Mouse (Mus musculus) T-helper 17 cell (primary cell): ENCODE data around the gene Sdad1.
"Not testable (repeated sequence)": the region's sequence is repeated elsewhere in the genome, so short reads cannot be mapped to it uniquely, and the experiment has no call there.

Experiments used
- in situ Hi-C, 2 experiments: fragments of 300-600 bp; cut with MboI, MseI; formaldehyde crosslinking; loops; 1 replicate in 1 of 2; 2 replicates in 1 of 2; pipeline ENCODE4 v1.15.1; 2025; ENCODE audit warnings: high pct_unique_total_duplicates in 2 of 2

Sdad1 gene

GRCm38 (mm10) chr5:92309681-92310511 is at the start of gene Sdad1:
TSS of gene Sdad1 (minus strand) at chr5:92310479.
- in situ Hi-C loops: loop anchor here in 1 of 2 experiments (5.0 to 10.0 kb wide), 2 partner anchors 72 to 1815 kb away; partner anchors contain the start of gene Afp

- in situ Hi-C loops: no loop called here
Observed at GRCm38 (mm10) chr5:92358767-92359455, 48.6 kb upstream of the Sdad1 start.

GRCm38 (mm10) chr5:92358033-92358432 is 47.8 kb upstream of the Sdad1 start:
- in situ Hi-C loops: no loop called here

- in situ Hi-C loops: no loop called here
Observed at GRCm38 (mm10) chr5:92353517-92353916, 43.2 kb upstream of the Sdad1 start.

- in situ Hi-C loops: not testable (repeated sequence)
Observed at GRCm38 (mm10) chr5:92352716-92353115, 42.4 kb upstream of the Sdad1 start.

GRCm38 (mm10) chr5:92349731-92350130 is 39.5 kb upstream of the Sdad1 start:
- in situ Hi-C loops: no loop called here

GRCm38 (mm10) chr5:92348794-92349413 is 38.6 kb upstream of the Sdad1 start, which contains the start of gene Cxcl10:
TSS of gene Cxcl10 (minus strand) at chr5:92348889.
- in situ Hi-C loops: no loop called here

GRCm38 (mm10) chr5:92345006-92345405 is 34.7 kb upstream of the Sdad1 start:
- in situ Hi-C loops: no loop called here

GRCm38 (mm10) chr5:92340606-92341005 is 30.3 kb upstream of the Sdad1 start:
- in situ Hi-C loops: no loop called here

GRCm38 (mm10) chr5:92336743-92337142 is 26.5 kb upstream of the Sdad1 start:
- in situ Hi-C loops: no loop called here

GRCm38 (mm10) chr5:92332359-92332840 is 22.1 kb upstream of the Sdad1 start:
- in situ Hi-C loops: no loop called here

GRCm38 (mm10) chr5:92331635-92332338 is 21.5 kb upstream of the Sdad1 start, which contains the start of gene Art3:
TSS of gene Art3 (plus strand) at chr5:92331827.
- in situ Hi-C loops: no loop called here

GRCm38 (mm10) chr5:92331122-92331521 is 20.8 kb upstream of the Sdad1 start:
- in situ Hi-C loops: no loop called here

GRCm38 (mm10) chr5:92327929-92328328 is 17.6 kb upstream of the Sdad1 start, which contains the start of gene Cxcl9:
TSS of gene Cxcl9 (minus strand) at chr5:92328079.
- in situ Hi-C loops: no loop called here

GRCm38 (mm10) chr5:92327367-92327766 is 17.1 kb upstream of the Sdad1 start:
- in situ Hi-C loops: no loop called here

GRCm38 (mm10) chr5:92323264-92323663 is 13.0 kb upstream of the Sdad1 start:
- in situ Hi-C loops: no loop called here

GRCm38 (mm10) chr5:92322612-92323011 is 12.3 kb upstream of the Sdad1 start:
- in situ Hi-C loops: no loop called here

GRCm38 (mm10) chr5:92321631-92322400 is 11.5 kb upstream of the Sdad1 start:
- in situ Hi-C loops: no loop called here

GRCm38 (mm10) chr5:92318596-92318995 is 8.3 kb upstream of the Sdad1 start:
- in situ Hi-C loops: loop anchor here in 1 of 2 experiments (5.0 kb wide), 1 partner anchor 59 kb away; no protein-coding TSS in a partner anchor

- in situ Hi-C loops: loop anchor here in 1 of 2 experiments (5.0 kb wide), 1 partner anchor 59 kb away; no protein-coding TSS in a partner anchor
Observed at GRCm38 (mm10) chr5:92318119-92318518, 7.8 kb upstream of the Sdad1 start.
